Mouse (Mus musculus) heart, embryonic 13.5 days (tissue): Measurements from ENCODE around the gene Ctr9. TPM values are rescaled to one million over a fixed set of nuclear protein-coding genes. Genes with fewer than 3 reads are reported as not detected.

ENCODE experiments used
- ATAC-seq: fragments of 200-750 bp; cut with Nextera tagmentation; 2 replicates; pipeline ENCODE4 v1.8.0; 2017; ENCODE audit warnings: moderate TSS enrichment; ENCODE audit not compliant: insufficient number of reproducible peaks, low FRiP score, low TSS enrichment; ENCODE audit errors: extremely low read depth
- H3K27ac ChIP-seq: fragments of 300-500 bp; sonication (generic); replicated peaks from 2 replicates; pipeline ENCODE4 v1.5.1; 2015; ENCODE audit warnings: moderate library complexity, mild to moderate bottlenecking, inconsistent platforms
- H3K27me3 ChIP-seq: fragments of 300-500 bp; sonication (generic); replicated peaks from 2 replicates; pipeline ENCODE4 v1.6.1; 2015; ENCODE audit warnings: mild to moderate bottlenecking, inconsistent platforms
- H3K36me3 ChIP-seq: fragments of 300-500 bp; sonication (generic); 2 replicates; pipeline ENCODE4 v1.6.1; 2015; ENCODE audit warnings: mild to moderate bottlenecking, inconsistent platforms
- H3K4me1 ChIP-seq: fragments of 300-500 bp; sonication (generic); 2 replicates; pipeline ENCODE4 v1.6.1; 2015; ENCODE audit warnings: inconsistent platforms
- H3K4me2 ChIP-seq: fragments of 300-500 bp; sonication (generic); 2 replicates; pipeline ENCODE4 v1.6.1; 2015; ENCODE audit warnings: inconsistent platforms, mild to moderate bottlenecking, moderate library complexity
- H3K4me3 ChIP-seq: fragments of 300-500 bp; sonication (generic); 2 replicates; pipeline ENCODE4 v1.5.1; 2015; ENCODE audit warnings: moderate library complexity, mild to moderate bottlenecking, inconsistent platforms
- H3K9ac ChIP-seq: fragments of 300-500 bp; sonication (generic); 2 replicates; pipeline ENCODE4 v1.6.1; 2015; ENCODE audit warnings: inconsistent platforms, mild to moderate bottlenecking, moderate library complexity
- H3K9me3 ChIP-seq: fragments of 300-500 bp; sonication (generic); 2 replicates; pipeline ENCODE4 v1.6.1; 2016; ENCODE audit warnings: inconsistent platforms
- WGBS: fragments of 180-500 bp; shearing (Covaris S2); methylation state at CpG from one replicate; pipeline ENCODE4 v1.1.7; 2015; ENCODE audit warnings: mixed read lengths; 5-methylcytosine and 5-hydroxymethylcytosine counted together
- polyA plus RNA-seq: library from polyadenylated mRNA; unstranded; fragments of >200 nt; fragmentation: Nextera tagmentation; extraction: Ambion mirVana; gene quantifications from 2 replicates; pipeline ENCODE4 v1.2.1, GENCODE M21; 2015

Ctr9 gene
- polyA plus RNA-seq, result 39.6 and 41.8 TPM in 2 replicates

GRCm38 (mm10) chr7:111028281-111029045, at the start of gene Ctr9:
Gene Ctr9 (plus strand): TSS chr7:111028951.
- peak; percentile 93 for ATAC-seq
- 6% methylated on average over 45 of the region's 45 CpGs for WGBS
- Histone ChIP-seq H3K4me3 (peak within 1 kb of the TSS; percentile 87), H3K9me3 (no peaks in the 10 kb centered on the region), H3K27me3 (no peaks in the 10 kb centered on the region), H3K4me2 (peak within 1 kb of the TSS; percentile 85), H3K4me1 (peaks cover 27% of the 10 kb centered on the region), H3K27ac (peak within 1 kb of the TSS; percentile 90), H3K36me3 (peaks cover 32% of the 10 kb centered on the region), H3K9ac (peak within 1 kb of the TSS; percentile 91)

- H3K4me1 ChIP-seq, result peaks cover 72% of the 10 kb centered on the region
- H3K36me3 ChIP-seq, result no peaks in the 10 kb centered on the region
- ATAC-seq, result no peak
- H3K27me3 ChIP-seq, result no peaks in the 10 kb centered on the region
- H3K27ac ChIP-seq, result peak overlapping the region; percentile 76
- H3K9ac ChIP-seq, result peak overlapping the region; percentile 51
- H3K4me2 ChIP-seq, result peak overlapping the region; percentile 48
- no peaks in the 10 kb centered on the region for H3K9me3 ChIP-seq
- peak overlapping the region; percentile 31 for H3K4me3 ChIP-seq
- 31% methylated on average over 8 of the region's 8 CpGs for WGBS
These were observed 47.7 kb upstream of the Ctr9 start for GRCm38 (mm10) chr7:110981036-110981435.

GRCm38 (mm10) chr7:110982053-110982705, 46.6 kb upstream of the Ctr9 start, which contains the start of gene Mrvi1:
Gene Mrvi1 (minus strand): TSS chr7:110982461.
- H3K4me2 ChIP-seq, result peak within 1 kb of the TSS; percentile 48
- peak within 1 kb of the TSS; percentile 31 for H3K4me3 ChIP-seq
- peak within 1 kb of the TSS; percentile 76 for H3K27ac ChIP-seq
- peak; percentile 48; the same call in 1 of the 2 replicates for ATAC-seq
- H3K4me1 ChIP-seq, result peaks cover 65% of the 10 kb centered on the region
- WGBS, result 10% methylated on average over 7 of the region's 7 CpGs
- peak within 1 kb of the TSS; percentile 51 for H3K9ac ChIP-seq
- H3K36me3 ChIP-seq, result no peaks in the 10 kb centered on the region
- H3K9me3 ChIP-seq, result no peaks in the 10 kb centered on the region
- no peaks in the 10 kb centered on the region for H3K27me3 ChIP-seq

- H3K36me3 ChIP-seq, result no peaks in the 10 kb centered on the region
- H3K4me3 ChIP-seq, result no peak overlapping the region
- no peak for ATAC-seq
- peak overlapping the region; percentile 48 for H3K4me2 ChIP-seq
- peak overlapping the region; percentile 76 for H3K27ac ChIP-seq
- WGBS, result 46% methylated on average over 4 of the region's 4 CpGs
- peak overlapping the region; percentile 51; the same call in 1 of the 2 replicates for H3K9ac ChIP-seq
- H3K27me3 ChIP-seq, result no peaks in the 10 kb centered on the region
- peaks cover 59% of the 10 kb centered on the region for H3K4me1 ChIP-seq
- no peaks in the 10 kb centered on the region for H3K9me3 ChIP-seq
These were observed 46.0 kb upstream of the Ctr9 start for GRCm38 (mm10) chr7:110982764-110983163.

GRCm38 (mm10) chr7:110983621-110984020, 45.1 kb upstream of the Ctr9 start:
- H3K4me1 ChIP-seq, result peaks cover 52% of the 10 kb centered on the region

GRCm38 (mm10) chr7:110985581-110986265, 43.0 kb upstream of the Ctr9 start:
- ATAC-seq, result no peak
- Histone ChIP-seq H3K4me1 (peaks cover 62% of the 10 kb centered on the region), H3K4me3 (no peak overlapping the region), H3K27ac (peak overlapping the region; percentile 40; the same call in 1 of the 2 replicates), H3K27me3 (no peaks in the 10 kb centered on the region), H3K36me3 (no peaks in the 10 kb centered on the region), H3K9ac (no peak overlapping the region), H3K9me3 (no peaks in the 10 kb centered on the region), H3K4me2 (no peak overlapping the region)
- 46% methylated on average over 7 of the region's 7 CpGs for WGBS

More at GRCm38 (mm10) chr7:110983621-110984020, 45.1 kb upstream of the Ctr9 start:
- no peaks in the 10 kb centered on the region for H3K36me3 ChIP-seq
- H3K9ac ChIP-seq, result no peak overlapping the region
- H3K27me3 ChIP-seq, result no peaks in the 10 kb centered on the region
- 0 out of 2 replicates have a peak overlapping the region, but pooled peaks have one; percentile 76 for H3K27ac ChIP-seq
- no peak overlapping the region for H3K4me3 ChIP-seq
- no peak for ATAC-seq
- WGBS, result 74% methylated on average over 5 of the region's 5 CpGs
- H3K4me2 ChIP-seq, result no peak overlapping the region
- no peaks in the 10 kb centered on the region for H3K9me3 ChIP-seq

GRCm38 (mm10) chr7:110988081-110988480, 40.7 kb upstream of the Ctr9 start:
- Histone ChIP-seq H3K36me3 (no peaks in the 10 kb centered on the region), H3K9me3 (no peaks in the 10 kb centered on the region), H3K27me3 (no peaks in the 10 kb centered on the region), H3K9ac (no peak overlapping the region), H3K27ac (no peak overlapping the region), H3K4me3 (no peak overlapping the region), H3K4me1 (peaks cover 44% of the 10 kb centered on the region), H3K4me2 (no peak overlapping the region)
- WGBS, result 86% methylated on average over 3 of the region's 3 CpGs
- no peak for ATAC-seq

- Histone ChIP-seq H3K9ac (no peak overlapping the region), H3K4me1 (peaks cover 37% of the 10 kb centered on the region), H3K27ac (peak overlapping the region; percentile 66), H3K27me3 (no peaks in the 10 kb centered on the region), H3K36me3 (no peaks in the 10 kb centered on the region), H3K9me3 (no peaks in the 10 kb centered on the region), H3K4me2 (no peak overlapping the region), H3K4me3 (no peak overlapping the region)
- ATAC-seq, result no peak
- WGBS, result 52% methylated on average over 5 of the region's 5 CpGs
These were observed 39.4 kb upstream of the Ctr9 start for GRCm38 (mm10) chr7:110989286-110989879.

- Histone ChIP-seq H3K4me1 (peaks cover 34% of the 10 kb centered on the region), H3K27me3 (no peaks in the 10 kb centered on the region), H3K4me3 (no peak overlapping the region), H3K4me2 (no peak overlapping the region), H3K36me3 (no peaks in the 10 kb centered on the region), H3K9me3 (no peaks in the 10 kb centered on the region), H3K9ac (no peak overlapping the region), H3K27ac (no peak overlapping the region)
- no peak for ATAC-seq
- 46% methylated on average over 5 of the region's 5 CpGs for WGBS
These were observed 38.2 kb upstream of the Ctr9 start for GRCm38 (mm10) chr7:110990356-110991220.

GRCm38 (mm10) chr7:110991221-110991494, 37.6 kb upstream of the Ctr9 start:
- H3K4me3 ChIP-seq, result no peak overlapping the region
- H3K4me2 ChIP-seq, result no peak overlapping the region
- ATAC-seq, result no peak
- H3K27me3 ChIP-seq, result no peaks in the 10 kb centered on the region
- H3K9ac ChIP-seq, result no peak overlapping the region
- peaks cover 28% of the 10 kb centered on the region for H3K4me1 ChIP-seq
- 48% methylated on average over 4 of the region's 4 CpGs for WGBS
- H3K27ac ChIP-seq, result no peak overlapping the region
- H3K36me3 ChIP-seq, result no peaks in the 10 kb centered on the region
- H3K9me3 ChIP-seq, result no peaks in the 10 kb centered on the region
